Mouse (Mus musculus) olfactory bulb, adult 2 months (tissue): Measurements from ENCODE around the gene Cfdp1. TPM values are rescaled to one million over a fixed set of nuclear protein-coding genes. Genes with fewer than 3 reads are reported as not detected.
"Not testable (repeated sequence)": the region's sequence is repeated elsewhere in the genome, so short reads cannot be mapped to it uniquely, and the experiment has no call there.

Experiments
- H3K27ac ChIP-seq: fragments of 200-500 bp; 2 replicates; pipeline ENCODE4 v1.5.1; 2012; ENCODE audit warnings: low read depth, low read length; ENCODE audit not compliant: insufficient read depth
- H3K4me1 ChIP-seq: fragments of 200-500 bp; 2 replicates; pipeline ENCODE4 v1.6.1; 2012; ENCODE audit warnings: low read length; ENCODE audit not compliant: control insufficient read depth, insufficient read depth
- H3K4me3 ChIP-seq: fragments of 200-500 bp; 2 replicates; pipeline ENCODE4 v1.5.1; 2012; ENCODE audit warnings: mild to moderate bottlenecking, low read depth, low read length, moderate library complexity; ENCODE audit not compliant: insufficient read depth
- CTCF ChIP-seq: fragments of 200-500 bp; IDR thresholded peaks from 2 replicates; pipeline ENCODE4 v1.5.1; 2012; ENCODE audit warnings: low read depth, mild to moderate bottlenecking, low read length, moderate library complexity; ENCODE audit not compliant: insufficient read depth
- POLR2A ChIP-seq: fragments of 200-500 bp; IDR thresholded peaks from 2 replicates; pipeline ENCODE4 v1.6.1; 2012; ENCODE audit warnings: mild to moderate bottlenecking, low read depth, low read length, moderate library complexity; ENCODE audit not compliant: insufficient read depth
- WGBS: fragments of 180-500 bp; shearing (Covaris S2); methylation state at CpG from one replicate; pipeline ENCODE4 v1.1.7; 2018; 5-methylcytosine and 5-hydroxymethylcytosine counted together
- polyA plus RNA-seq: library from polyadenylated mRNA; stranded (reverse); fragments of >200 nt; gene quantifications from 2 replicates; pipeline ENCODE4 v1.2.4, GENCODE M21; 2012; ENCODE audit warnings: low replicate concordance; ENCODE audit not compliant: missing spikeins, insufficient read depth, insufficient read length

The Cfdp1 gene
- polyA plus RNA-seq, 1 experiment: not detected

DNA sequence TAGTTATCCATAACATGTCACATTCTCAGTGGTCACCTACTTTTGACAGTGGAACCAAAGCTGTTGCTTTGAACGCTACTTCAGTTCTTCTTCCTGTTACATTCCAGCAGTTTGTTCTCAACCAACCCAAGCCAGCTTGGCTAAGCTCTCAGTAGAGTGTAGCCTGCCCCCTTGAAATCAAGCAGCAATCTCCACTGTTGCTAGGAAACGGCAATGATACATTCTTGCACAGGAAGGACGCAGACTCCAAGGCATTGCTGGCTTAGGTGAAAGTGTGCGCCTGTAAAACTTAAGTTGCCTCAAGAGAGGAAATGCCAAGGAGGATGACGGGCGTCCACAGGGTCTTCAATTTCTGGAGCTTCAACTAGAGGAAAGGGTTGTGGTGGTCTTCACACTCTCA is 11.8 kb upstream of the Cfdp1 start:
- no peak for TF ChIP-seq POLR2A
- TF ChIP-seq CTCF: no peak
- no peak overlapping the region for H3K27ac ChIP-seq
- 79% methylated on average over 6 of the region's 6 CpGs for WGBS
- no peaks in the 10 kb centered on the region for H3K4me1 ChIP-seq
- no peak overlapping the region for H3K4me3 ChIP-seq

DNA sequence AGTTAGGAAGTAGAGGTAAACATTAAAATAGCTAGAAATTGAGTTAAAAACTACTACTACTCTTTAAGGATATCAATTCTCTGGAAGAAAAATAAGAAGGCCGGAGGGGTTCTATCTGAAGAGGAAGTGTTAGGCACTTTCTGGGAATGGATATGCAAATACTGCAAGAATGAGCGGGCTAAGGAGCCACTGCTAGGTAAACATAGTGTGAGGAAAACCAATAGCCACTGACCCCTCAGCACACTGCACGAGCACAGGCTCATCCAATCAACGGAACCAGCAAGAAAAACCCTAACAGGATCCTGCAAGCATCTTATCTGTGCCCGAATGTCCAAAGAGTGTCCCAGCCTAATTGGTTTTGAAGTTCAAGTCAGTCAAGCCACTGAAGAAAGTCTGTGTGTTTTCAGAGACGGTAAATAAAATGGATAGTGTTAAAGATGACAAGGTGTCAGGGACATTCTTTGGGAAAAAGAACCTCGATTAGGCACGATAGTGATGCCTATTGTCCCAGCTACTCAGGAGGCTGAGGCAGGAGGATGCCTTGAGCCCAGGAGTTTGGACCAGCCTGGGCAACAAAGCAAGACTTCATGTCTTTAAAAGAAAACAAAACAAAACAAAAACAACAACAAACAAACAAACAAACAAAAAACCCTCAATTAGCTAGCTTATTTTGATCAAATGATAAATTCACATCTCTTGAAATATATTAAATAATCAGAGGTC is 11.2 kb upstream of the Cfdp1 start:
- Histone ChIP-seq H3K27ac (no peak overlapping the region), H3K4me3 (no peak overlapping the region), H3K4me1 (no peaks in the 10 kb centered on the region)
- WGBS: 94% methylated on average over 8 of the region's 8 CpGs
- TF ChIP-seq CTCF: no peak
- no peak for TF ChIP-seq POLR2A

DNA sequence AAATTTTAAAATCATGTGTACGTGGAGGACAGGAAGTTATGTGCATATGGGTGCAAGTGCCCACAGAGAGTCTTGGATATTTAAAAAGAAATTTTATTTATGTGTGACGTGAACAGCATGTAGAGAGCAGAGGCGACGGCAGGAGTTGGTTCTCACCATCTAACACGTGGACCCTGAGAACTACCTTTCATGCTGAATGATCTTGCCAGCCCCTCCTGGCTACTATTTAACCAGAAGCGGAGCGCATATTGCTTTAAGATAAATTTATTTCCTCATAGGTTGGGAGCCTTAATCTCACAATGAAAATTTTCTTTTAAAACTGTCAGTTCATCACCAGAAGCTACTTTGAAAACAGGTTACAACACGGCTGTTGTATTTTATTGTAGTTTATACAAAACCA is 10.6 kb upstream of the Cfdp1 start:
- Histone ChIP-seq H3K4me1 (no peaks in the 10 kb centered on the region), H3K4me3 (no peak overlapping the region), H3K27ac (no peak overlapping the region)
- TF ChIP-seq CTCF (no peak), POLR2A (no peak)
- 94% methylated on average over 8 of the region's 8 CpGs for WGBS

DNA sequence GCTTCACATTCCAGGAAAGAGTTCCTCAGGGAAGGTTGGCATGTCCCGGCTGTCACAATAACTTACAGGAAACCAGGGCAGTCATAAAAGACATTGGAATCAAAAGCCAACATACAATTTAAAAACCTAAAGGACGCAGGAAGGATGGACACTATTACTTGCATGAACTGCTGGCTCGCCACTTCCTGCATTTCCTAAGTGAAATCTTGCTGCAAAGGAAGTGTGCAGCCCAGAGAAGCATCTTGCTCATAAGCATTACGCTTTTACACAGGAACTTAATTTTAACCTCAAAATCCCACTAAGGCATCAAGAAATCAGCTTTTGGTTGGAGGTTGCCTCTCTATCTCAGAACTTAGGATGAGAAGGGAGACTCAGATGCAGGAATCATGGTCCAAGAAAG is 9.2 kb upstream of the Cfdp1 start:
- no peak overlapping the region for H3K4me3 ChIP-seq
- 90% methylated on average over 4 of the region's 4 CpGs for WGBS

DNA sequence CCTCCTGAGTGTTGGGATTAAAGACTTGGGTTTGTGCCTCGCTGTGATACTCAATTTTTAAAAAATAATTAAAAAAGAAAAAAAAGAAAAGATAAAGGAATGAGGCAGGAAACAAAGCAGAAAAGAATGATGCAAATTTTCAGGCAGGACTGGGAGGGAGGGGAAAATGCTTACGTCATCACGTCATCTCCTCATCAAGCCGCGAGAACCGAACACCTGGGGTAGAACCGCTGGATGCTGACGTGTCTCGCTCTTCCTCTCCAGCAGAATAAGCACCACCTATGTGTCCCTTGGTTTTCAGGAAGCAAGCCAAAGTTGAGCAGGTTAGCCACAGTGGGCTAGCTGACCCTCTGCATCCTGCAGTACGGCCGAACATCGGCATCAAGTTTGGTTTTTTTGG is 1.9 kb upstream of the Cfdp1 start:
- H3K4me1 ChIP-seq: peaks cover 8% of the 10 kb centered on the region
- TF ChIP-seq POLR2A (no peak), CTCF (no peak)
- H3K4me3 ChIP-seq: no peak overlapping the region
- 90% methylated on average over 12 of the region's 12 CpGs for WGBS
- no peak overlapping the region for H3K27ac ChIP-seq

More for the DNA sequence above, 9.2 kb upstream of the Cfdp1 start:
- H3K27ac ChIP-seq: no peak overlapping the region
- H3K4me1 ChIP-seq: no peaks in the 10 kb centered on the region
- no peak for TF ChIP-seq CTCF
- TF ChIP-seq POLR2A: no peak

DNA sequence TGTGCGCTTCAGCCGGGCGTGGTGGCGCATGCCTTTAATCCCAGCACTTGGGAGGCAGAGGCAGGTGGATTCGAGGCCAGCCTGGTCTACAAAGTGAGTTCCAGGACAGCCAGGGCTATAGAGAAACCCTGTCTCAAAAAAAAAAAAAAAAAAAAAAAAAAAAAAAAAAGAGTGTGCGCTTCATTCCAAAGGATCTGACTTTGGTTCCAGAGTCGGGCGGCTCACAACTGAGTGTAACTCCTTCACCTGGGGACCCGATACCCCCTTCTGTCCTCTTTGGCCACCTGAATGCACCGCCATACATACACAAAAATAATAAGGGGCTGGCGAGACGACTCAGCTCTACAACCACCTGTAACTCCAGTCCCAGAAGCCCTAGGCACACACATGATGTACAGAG is 872 bp downstream of the Cfdp1 start:
- not testable (repeated sequence) for H3K27ac ChIP-seq, H3K4me1 ChIP-seq
- peak overlapping the region; percentile 60; the same call in 1 of the 2 replicates for H3K4me3 ChIP-seq
- 55% methylated on average over 11 of the region's 12 CpGs for WGBS

DNA sequence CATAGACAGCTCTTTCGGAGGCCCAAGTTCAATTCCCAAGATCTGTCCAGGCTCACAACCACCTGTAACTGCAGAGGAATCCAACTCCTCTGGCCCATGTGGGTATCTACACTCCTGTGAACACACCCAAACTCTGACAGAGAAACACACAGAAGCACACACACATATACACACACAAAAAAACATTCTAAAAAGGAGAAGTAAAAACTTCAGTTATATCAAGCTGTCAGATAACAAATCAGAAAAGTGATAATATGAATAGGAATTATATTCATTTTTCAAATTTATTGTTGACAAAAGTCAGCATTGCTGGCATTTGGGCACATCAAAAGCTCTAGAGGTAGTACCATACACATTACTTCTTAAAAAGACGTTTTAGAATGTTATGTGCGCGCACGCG is 7.3 kb downstream of the Cfdp1 start:
- no peak overlapping the region for H3K4me3 ChIP-seq
- 96% methylated on average over 6 of the region's 6 CpGs for WGBS
- H3K4me1 ChIP-seq: peaks cover 3% of the 10 kb centered on the region
- H3K27ac ChIP-seq: no peak overlapping the region
- no peak for TF ChIP-seq POLR2A
- no peak for TF ChIP-seq CTCF

DNA sequence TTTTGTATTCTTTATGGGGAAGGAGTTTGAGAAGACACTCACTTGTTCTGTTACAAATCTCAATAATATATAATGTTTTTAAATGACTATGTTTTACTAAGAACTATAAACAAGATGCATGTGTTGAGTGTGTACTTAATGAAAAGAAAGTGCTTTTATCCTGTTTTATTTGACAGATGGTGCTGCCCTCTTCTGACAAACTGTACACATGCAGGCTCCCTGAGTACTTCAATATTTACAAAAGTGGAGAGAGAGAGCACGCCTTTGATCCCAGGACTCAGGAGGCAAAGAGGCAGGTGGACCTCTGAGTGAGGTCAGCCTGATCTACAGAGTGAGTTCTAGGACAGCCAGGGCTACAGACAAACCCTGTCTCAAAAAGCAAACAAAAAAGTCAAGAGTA is 18.6 kb downstream of the Cfdp1 start:
- 49% methylated on average over 1 of the region's 1 CpGs for WGBS
- TF ChIP-seq CTCF (no peak), POLR2A (no peak)
- Histone ChIP-seq H3K27ac (no peak overlapping the region), H3K4me1 (no peaks in the 10 kb centered on the region), H3K4me3 (no peak overlapping the region)

DNA sequence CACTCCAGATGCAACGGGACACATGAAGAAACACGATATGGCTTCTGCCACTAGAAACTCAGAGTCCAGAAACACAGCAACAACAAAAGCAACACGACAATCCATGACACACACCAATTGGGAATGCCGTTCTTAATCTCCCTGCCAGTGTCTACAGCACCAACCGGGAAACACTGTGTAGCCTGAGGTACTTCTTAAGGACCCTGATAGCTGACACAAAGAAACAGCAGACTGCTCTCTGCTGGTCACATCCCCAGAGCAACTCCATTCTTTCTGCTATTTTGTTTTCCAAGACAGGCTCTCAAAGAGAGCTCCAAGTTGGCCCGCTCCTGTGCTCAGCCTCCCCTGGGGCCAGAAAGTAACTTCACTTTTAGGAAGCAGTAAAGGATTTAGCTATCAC is 20.1 kb downstream of the Cfdp1 start:
- Histone ChIP-seq H3K4me3 (no peak overlapping the region), H3K4me1 (no peaks in the 10 kb centered on the region), H3K27ac (no peak overlapping the region)
- WGBS: 74% methylated on average over 6 of the region's 6 CpGs
- no peak for TF ChIP-seq POLR2A
- no peak for TF ChIP-seq CTCF

DNA sequence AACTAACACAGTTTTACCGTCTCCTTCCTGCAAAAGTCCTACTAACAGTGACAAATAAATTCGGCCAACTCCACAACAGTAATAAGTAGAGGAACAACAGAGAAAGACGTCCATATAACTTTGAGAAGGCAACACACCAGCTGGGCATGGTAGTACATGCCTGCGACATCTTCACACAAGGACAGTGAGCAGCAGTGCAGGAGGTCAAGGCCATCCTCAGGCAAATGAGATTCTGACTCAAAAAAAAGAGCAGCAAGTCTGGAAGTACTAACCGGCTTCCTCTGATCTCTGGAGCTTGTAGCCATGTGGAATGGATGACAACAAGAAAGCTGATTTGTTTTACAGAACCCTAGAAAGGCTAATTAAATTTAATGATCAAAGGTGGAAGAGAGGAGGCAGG is 21.1 kb downstream of the Cfdp1 start:
- H3K4me3 ChIP-seq: no peak overlapping the region
- no peak overlapping the region for H3K27ac ChIP-seq
- WGBS: 83% methylated on average over 5 of the region's 5 CpGs
- H3K4me1 ChIP-seq: no peaks in the 10 kb centered on the region
- no peak for TF ChIP-seq POLR2A
- no peak for TF ChIP-seq CTCF
